In the genomic region with DNA sequence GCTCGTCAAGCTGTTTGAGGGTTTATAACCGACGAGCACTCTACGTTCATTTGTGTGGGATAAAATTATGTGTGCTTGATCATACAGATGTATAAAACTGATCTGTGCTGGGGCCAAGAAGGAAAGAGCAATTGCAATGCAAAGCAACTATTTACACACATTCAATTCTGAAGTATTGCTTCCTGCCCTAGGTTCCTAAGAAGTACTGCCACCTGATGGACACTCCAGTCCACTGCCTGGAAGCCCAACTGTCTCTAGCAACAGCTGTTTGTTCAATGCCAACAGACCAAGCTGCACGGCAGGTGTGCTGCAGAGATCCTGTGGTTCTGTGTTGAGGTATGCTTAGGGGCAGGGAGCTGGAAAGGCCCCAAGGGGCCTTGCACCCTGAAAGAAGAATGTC, we compare ENCODE assay signal across 8 mouse cellular contexts.
DNase-seq lines count a peak whose midpoint lies in the region; ATAC-seq and TF ChIP-seq lines count a peak whose summit lies in the region.

No protein-coding gene starts in this region.

- no peak overlapping the region for H3K4me3 ChIP-seq in heart, embryonic 10.5 days
- H3K4me3 ChIP-seq in C2C12 (ENCODE audit: insufficient read depth, poor library complexity, severe bottlenecking), result no peak overlapping the region
- H3K4me3 ChIP-seq in midbrain, embryonic 16.5 days (ENCODE audit: low read depth, low read length), result no peak overlapping the region

- H3K9ac ChIP-seq in midbrain, embryonic 16.5 days (ENCODE audit: low read depth, low read length), result no peak overlapping the region

- TF ChIP-seq CTCF in C2C12 (IDR thresholded peaks at IDR 0.05; ENCODE audit: control insufficient read depth, insufficient read depth, insufficient read length), result peak; percentile 70

- ATAC-seq in midbrain, embryonic 16.5 days, result no peak

- H3K36me3 ChIP-seq in heart, embryonic 10.5 days, result no peaks in the 10 kb centered on the region
- H3K36me3 ChIP-seq in C2C12 (ENCODE audit: control insufficient read depth, insufficient read depth), result no peaks in the 10 kb centered on the region
- H3K36me3 ChIP-seq in midbrain, embryonic 16.5 days (ENCODE audit: control insufficient read depth, insufficient read depth, low read length), result peaks cover 2% of the 10 kb centered on the region; the same call in 1 of the 2 replicates

- H3ac ChIP-seq in C2C12 (ENCODE audit: control insufficient read depth, insufficient read length, low read depth), result no peak overlapping the region

- no peaks in the 10 kb centered on the region for H3K9me3 ChIP-seq in heart, embryonic 10.5 days
- no peaks in the 10 kb centered on the region for H3K9me3 ChIP-seq in midbrain, embryonic 16.5 days (replicated peaks; ENCODE audit: control insufficient read depth, low read length, poor library complexity, severe bottlenecking)

- no peaks in the 10 kb centered on the region for H3K4me1 ChIP-seq in heart, embryonic 10.5 days
- no peaks in the 10 kb centered on the region for H3K4me1 ChIP-seq in midbrain, embryonic 16.5 days (ENCODE audit: control insufficient read depth, insufficient read depth, low read length)

- WGBS in heart, embryonic 10.5 days, result 63% methylated on average over 5 of the region's 5 CpGs
- WGBS in midbrain, embryonic 16.5 days, result 74% methylated on average over 5 of the region's 5 CpGs

- H3K27me3 ChIP-seq in heart, embryonic 10.5 days (ENCODE audit: insufficient read depth, poor library complexity, severe bottlenecking), result no peaks in the 10 kb centered on the region
- H3K27me3 ChIP-seq in C2C12 (ENCODE audit: control insufficient read depth, insufficient read depth, insufficient read length), result no peaks in the 10 kb centered on the region
- no peaks in the 10 kb centered on the region for H3K27me3 ChIP-seq in midbrain, embryonic 16.5 days (ENCODE audit: control insufficient read depth, insufficient read depth, low read depth, low read length)

- H3K27ac ChIP-seq in heart, embryonic 10.5 days, result no peak overlapping the region
- no peak overlapping the region for H3K27ac ChIP-seq in midbrain, embryonic 16.5 days (ENCODE audit: low read length)

- peak; percentile 42 to 49 for DNase-seq in heart, adult 18-20 months
- no peak for DNase-seq in heart, embryonic 10.5 days (ENCODE audit: low spot score)
- DNase-seq in adrenal gland, postnatal 25 days, result peak; percentile 24
- peak; percentile 55 for DNase-seq in kidney, adult 9 months
- peak; percentile 56 for DNase-seq in naive thymus-derived CD4-positive, alpha-beta T cell, adult 2 months (ENCODE audit: low read depth)
- DNase-seq in testis, postnatal 10 days (ENCODE audit: low spot score), result no peak

- H3K79me3 ChIP-seq in C2C12 (ENCODE audit: low read depth), result no peaks in the 10 kb centered on the region

- no peaks in the 10 kb centered on the region for H3K79me2 ChIP-seq in C2C12 (ENCODE audit: control insufficient read depth, insufficient read depth)

- H3K4me2 ChIP-seq in midbrain, embryonic 16.5 days (ENCODE audit: low read length), result no peak overlapping the region

TF ChIP-seq in C2C12, 6 proteins besides CTCF, POLR2A, EP300 and RAD21:
- no peak for TF ChIP-seq MYOG (IDR thresholded peaks at IDR 0.05; ENCODE audit: control insufficient read depth, extremely low read depth, insufficient read length)
- no peak for TF ChIP-seq MAX (IDR thresholded peaks at IDR 0.05)
- TF ChIP-seq FOSL1 (IDR thresholded peaks at IDR 0.05; ENCODE audit: insufficient read depth, low read length, poor library complexity, severe bottlenecking), result no peak
- no peak for TF ChIP-seq CEBPB (IDR thresholded peaks at IDR 0.05; ENCODE audit: low read depth)

Comparison
In these comparisons a context has a peak if more than half of its experiments do, and no peak if none do; other contexts are left out.
1. DNase-seq: peak in heart, adult 18-20 months (2 of 2), adrenal gland, postnatal 25 days (single experiment), kidney, adult 9 months (single experiment) and naive thymus-derived CD4-positive, alpha-beta T cell, adult 2 months (single experiment); none in heart, embryonic 10.5 days (single experiment) and testis, postnatal 10 days (single experiment).